Mouse (Mus musculus) testis, adult 2 months (tissue): ENCODE measurements around the gene Dynll1.

ENCODE experiments used
- CTCF ChIP-seq: fragments of 200-500 bp; IDR thresholded peaks from 2 replicates; pipeline ENCODE4 v1.5.1; 2012; ENCODE audit warnings: low read depth, mild to moderate bottlenecking, inconsistent platforms, low read length, moderate library complexity; ENCODE audit not compliant: control insufficient read depth, insufficient read depth, insufficient replicate concordance
- POLR2A ChIP-seq: fragments of 200-500 bp; IDR thresholded peaks from 2 replicates; pipeline ENCODE4 v1.6.1; 2012; ENCODE audit warnings: low read depth, mild to moderate bottlenecking, inconsistent platforms, low read length, moderate library complexity; ENCODE audit not compliant: control insufficient read depth

DNA sequence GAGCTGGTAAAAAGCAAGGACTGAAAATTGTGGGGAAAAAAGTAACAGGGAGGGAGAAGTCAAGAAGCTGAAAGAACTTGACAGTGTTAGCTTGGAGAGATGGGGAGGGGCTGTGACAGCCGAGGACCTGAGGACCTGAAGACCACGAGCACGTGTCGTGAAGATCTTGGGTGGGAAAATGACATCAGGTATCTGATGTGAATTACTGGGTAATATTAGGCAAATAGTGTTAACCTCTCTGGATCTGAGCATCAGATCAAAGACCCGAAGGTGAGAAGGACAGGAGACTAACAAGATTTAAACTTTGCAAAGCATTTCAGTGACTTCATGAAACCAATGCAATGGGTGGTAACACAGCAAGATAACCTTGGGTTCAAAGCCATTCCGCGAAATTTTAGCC is 39.2 kb upstream of the Dynll1 start:
- no peak for TF ChIP-seq CTCF
- TF ChIP-seq POLR2A: no peak
